Mouse (Mus musculus): ENCODE measurements at regions not wholly inside any gene's neighbourhood (a gene's known extent, or its start where the extent isn't known, plus 50 kb on each side); places are given as distances from the start of the nearest gene placed in this dataset.

DNA sequence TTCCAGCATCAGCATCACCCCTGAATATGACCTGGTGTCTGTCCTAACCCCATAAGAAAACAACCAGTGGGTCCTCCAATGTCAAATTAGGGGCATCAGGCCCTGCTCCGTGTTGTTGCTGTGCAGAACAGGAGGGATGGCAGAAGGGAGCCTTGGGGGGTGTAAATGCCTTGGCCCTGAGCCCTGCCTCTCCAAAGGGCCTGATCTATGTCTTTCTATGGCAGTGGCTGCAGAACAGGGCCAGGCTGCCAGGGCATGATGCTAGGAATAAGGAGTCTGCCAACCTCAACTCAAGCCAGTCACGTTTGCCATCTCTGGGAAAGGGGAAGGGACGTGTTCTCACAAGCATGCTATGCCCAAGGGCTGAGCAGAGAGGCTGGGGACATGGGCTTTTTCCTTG lies 172.9 kb downstream of the Kcna5 start:
- peak; percentile 32 to 39 for DNase-seq (ENCODE audit: low spot score in 2 of 2)

DNA sequence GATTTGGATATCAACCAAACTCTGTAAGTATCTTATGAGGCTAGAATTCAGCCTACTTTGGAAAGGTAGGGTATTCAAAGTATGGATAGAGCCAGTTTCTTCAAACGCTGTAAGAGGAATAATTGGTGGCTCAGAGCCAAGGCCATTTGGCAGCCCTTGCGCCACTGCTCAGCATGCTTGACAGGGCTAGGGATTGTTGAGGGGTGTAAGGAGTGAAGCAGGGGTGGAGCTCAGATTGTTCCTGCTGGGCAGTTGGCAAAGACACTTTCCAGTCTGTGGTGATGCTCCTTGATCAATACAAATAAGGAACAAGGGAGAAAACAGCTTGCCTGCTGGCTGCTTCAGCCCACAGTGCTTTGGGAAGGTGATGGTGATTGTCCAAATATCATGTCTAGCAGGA lies 181.9 kb downstream of the Kcna5 start:
- DNase-seq (ENCODE audit: low spot score in 2 of 2): no peak

GRCm38 (mm10) chr6:126350476-126350875 lies 183.8 kb upstream of the Ntf3 start:
- DNase-seq (ENCODE audit: low spot score in 2 of 2): no peak

- no peak for DNase-seq (ENCODE audit: low spot score in 2 of 2)
Observed at GRCm38 (mm10) chr6:126349905-126350304, 183.2 kb upstream of the Ntf3 start.

- no peak for DNase-seq (ENCODE audit: low spot score in 2 of 2)
Observed at GRCm38 (mm10) chr6:126345221-126345620, 178.5 kb upstream of the Ntf3 start.

- peak; percentile 57 to 66 for DNase-seq (ENCODE audit: low spot score in 2 of 2)
Observed at GRCm38 (mm10) chr6:126340098-126340610, 173.4 kb upstream of the Ntf3 start.

DNA sequence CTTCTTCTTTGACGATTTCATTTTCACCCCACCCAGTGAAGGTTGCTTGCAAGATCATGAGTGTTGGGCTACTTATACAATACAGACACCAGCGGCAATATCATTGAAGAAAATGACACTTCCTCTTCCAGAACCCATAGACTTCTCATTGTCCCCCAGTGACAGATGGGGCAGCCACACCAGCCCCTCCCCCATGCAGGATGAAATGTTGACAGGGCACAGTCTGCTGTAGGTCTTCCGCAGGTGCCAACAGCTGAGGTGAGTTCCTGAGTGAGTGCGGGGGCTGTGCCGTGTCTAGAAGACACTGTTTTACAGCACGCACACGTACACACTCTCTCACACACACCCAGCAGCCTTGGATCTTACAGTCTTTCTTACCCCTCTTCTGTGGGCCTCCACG lies 171.0 kb upstream of the Ntf3 start:
- no peak for DNase-seq (ENCODE audit: low spot score in 2 of 2)

DNA sequence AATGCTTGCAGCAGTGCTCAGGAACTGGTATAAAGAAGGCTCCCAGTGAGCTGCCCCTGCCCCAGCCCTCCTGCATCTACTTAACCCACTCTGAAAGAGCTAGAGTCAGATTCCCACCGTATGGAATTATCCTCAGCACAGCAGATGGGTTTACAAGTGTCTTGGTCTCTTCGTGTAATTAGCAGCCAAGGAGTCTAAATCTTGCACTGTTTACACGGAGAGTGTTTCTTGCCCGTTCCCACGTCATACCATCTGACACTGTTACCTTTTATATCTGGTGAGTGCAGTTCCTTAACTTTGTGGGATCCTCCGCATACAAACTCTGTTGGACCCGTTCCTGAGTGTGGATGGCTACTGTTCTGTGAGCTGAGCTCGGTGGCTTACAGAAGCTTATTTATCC lies 167.5 kb upstream of the Ntf3 start:
- DNase-seq (ENCODE audit: low spot score in 2 of 2): no peak

- no peak for DNase-seq (ENCODE audit: low spot score in 2 of 2)
Observed at GRCm38 (mm10) chr6:126327187-126327586, 160.5 kb upstream of the Ntf3 start.

- no peak for DNase-seq (ENCODE audit: low spot score in 2 of 2)
Observed at GRCm38 (mm10) chr6:126318523-126318922, 151.8 kb upstream of the Ntf3 start.

DNA sequence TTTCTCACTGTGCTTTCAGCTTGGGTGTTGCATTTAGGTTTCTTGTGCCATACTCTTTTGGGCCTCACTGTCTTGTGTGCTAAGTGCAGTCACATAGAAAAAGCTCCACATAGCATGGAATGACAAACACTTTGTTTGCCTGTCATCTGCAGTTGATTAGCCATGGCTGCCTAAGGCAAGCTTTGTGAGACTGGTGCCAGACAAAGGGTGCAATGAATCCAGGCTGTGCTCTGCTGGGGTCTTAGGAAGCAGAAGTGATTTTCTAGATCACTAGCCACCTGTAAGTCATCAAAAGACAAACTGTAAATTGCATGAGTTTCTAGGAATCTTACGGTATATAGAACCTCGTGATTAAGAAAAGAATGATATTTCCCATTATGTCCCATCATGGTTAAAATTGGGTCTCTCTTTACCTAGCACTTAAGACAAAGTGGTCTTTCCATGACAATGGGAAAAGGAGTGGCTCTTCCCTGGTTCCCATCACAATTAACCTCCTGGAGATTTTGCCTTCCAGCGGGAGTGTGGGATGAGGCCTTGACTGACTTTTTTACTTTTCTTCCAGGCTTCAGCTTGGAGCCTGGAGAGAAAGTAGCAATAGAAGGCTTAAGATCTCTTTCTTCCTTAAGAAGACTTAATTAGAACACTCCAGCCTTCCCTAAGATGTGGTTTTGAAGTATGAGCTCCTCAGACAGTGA lies 144.2 kb upstream of the Ntf3 start:
- no peak for DNase-seq (ENCODE audit: low spot score in 2 of 2)

DNA sequence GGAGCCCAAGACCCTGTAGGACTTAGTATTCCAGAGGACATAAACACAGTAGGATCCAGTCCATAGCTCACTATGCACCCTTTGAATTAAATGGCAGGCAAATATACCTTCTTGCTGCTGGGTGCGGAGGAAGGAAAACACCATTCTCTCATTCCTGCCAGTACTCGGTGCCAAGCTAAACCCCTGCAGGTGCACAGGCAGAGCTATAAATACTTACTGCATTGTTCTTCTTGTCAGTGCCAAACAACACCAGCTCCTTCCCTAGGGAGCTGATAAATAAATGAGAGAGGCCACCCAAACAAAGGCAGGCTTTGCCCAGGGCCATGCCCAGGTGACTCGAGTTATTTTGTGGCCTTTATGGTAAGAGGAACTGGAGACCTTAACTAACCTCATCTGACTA lies 136.4 kb upstream of the Ntf3 start:
- no peak for DNase-seq (ENCODE audit: low spot score in 2 of 2)

DNA sequence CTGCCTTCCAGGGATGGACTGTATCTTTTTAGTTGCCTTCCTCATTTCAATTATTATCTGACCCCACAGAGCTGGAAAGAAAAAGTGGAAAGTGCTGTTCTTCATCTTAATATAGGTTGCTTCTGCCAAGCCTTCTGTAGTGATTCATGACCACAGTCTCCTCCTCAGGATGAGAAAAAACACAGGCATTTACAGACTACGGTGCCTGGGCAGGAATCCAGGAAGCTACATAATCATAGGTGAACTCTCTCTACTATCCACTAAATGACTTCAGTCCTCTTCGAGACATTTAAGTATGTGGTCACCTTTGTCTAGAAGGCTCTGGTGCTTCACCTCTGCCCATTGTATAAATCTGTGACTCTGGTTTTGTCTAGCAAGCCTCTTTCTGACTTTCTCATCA lies 124.9 kb upstream of the Ntf3 start:
- DNase-seq (ENCODE audit: low spot score in 2 of 2): no peak

- DNase-seq (ENCODE audit: low spot score in 2 of 2): no peak
Observed at GRCm38 (mm10) chr6:126287166-126287565, 120.5 kb upstream of the Ntf3 start.

DNA sequence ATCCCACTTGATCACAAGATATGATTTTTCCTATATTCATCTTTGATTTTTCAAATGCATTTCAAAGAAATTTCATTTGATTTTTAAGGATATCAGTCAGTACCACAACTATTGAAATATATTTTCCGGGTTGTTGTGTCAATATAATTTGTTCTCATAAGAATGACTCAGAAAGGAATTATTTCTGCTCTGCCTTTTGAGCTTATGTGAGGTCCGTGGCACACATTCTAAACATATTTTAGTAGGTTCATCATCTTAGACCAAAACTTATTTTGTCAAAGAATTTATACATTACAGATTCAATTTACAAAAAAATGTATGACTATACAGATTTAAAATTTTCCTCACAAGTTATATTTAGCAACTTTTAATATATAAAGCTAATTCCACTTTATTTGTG lies 119.5 kb upstream of the Ntf3 start:
- no peak for DNase-seq (ENCODE audit: low spot score in 2 of 2)

- DNase-seq (ENCODE audit: low spot score in 2 of 2): no peak
Observed at GRCm38 (mm10) chr6:126284409-126284808, 117.7 kb upstream of the Ntf3 start.

- DNase-seq (ENCODE audit: low spot score in 2 of 2): no peak
Observed at GRCm38 (mm10) chr6:126280352-126280751, 113.6 kb upstream of the Ntf3 start.

DNA sequence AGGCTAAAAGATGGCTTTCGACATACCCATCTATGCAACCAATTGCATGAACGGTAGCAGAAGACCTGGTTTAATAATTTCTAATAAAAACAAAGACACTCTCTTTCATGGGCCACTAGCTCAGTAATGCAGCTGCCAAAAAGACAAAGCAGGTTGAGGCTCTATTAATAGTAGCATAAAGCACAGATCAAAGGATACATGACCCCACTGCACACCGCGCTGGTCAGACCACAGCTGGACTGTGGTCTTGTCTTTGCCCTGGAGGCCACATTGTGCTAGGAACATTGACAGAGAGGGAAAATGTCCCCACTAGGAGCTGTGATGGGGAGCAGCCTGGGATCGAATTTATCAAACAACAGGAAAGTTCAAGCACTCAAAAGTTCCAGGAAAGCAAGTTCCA lies 79.3 kb upstream of the Ntf3 start:
- no peak for DNase-seq (ENCODE audit: low spot score in 2 of 2)

DNA sequence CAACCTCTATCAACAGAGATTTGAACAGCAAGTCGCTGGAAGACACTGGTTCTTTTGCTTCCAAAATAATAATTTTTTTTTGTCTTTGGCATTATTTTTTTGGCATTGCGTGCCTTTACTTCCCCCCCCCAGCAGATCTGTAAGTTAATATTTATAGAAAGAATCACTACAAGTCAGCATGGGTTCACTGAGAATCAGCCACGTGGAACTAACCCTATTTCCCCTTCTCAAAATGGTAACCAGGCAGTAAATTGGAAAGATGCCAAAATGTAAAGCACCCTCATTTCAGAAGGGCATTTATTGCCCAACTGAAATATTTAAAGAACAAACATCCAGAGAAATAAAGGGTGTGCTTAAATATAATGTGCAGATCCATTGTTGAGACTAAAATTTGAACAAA lies 78.7 kb upstream of the Ntf3 start:
- no peak for DNase-seq (ENCODE audit: low spot score in 2 of 2)

GRCm38 (mm10) chr6:126242299-126242698 lies 75.6 kb upstream of the Ntf3 start:
- no peak for DNase-seq (ENCODE audit: low spot score in 2 of 2)

DNA sequence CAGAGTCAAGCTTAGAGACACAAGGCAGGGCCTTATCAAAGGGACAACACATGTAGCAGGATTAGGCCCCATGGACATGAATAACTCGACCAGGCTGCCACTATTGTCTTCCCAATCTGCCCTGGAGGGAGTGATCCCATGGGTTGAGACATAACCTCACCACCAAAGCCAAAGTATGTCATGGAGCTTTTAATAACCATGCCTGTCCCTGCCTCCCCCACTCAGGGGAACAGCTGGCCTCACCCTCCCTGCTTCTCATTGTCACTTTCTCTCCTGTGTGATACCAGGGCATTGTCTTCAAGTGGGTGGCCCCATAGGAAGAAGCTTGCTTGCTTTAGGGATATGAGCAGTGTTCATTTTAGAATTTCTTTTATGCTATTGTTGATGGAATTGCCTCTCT lies 73.5 kb upstream of the Ntf3 start:
- DNase-seq (ENCODE audit: low spot score in 2 of 2): no peak
